Mouse (Mus musculus): ENCODE results near the gene Pcdh15. TPM values are rescaled to one million over a fixed set of nuclear protein-coding genes. Genes with fewer than 3 reads are reported as not detected.
A peak's percentile ranks its signal among the peaks of the same experiment; 100 is the strongest.

Gene Pcdh15
- total RNA-seq, 4 experiments from 2014 or later, result 0.04 to 0.54 (median 0.33) TPM

GRCm38 (mm10) chr10:73379001-73379400 lies 279.9 kb downstream of the Pcdh15 start:
- no peak for DNase-seq (ENCODE audit: low spot score in 2 of 2)

GRCm38 (mm10) chr10:73384003-73384402 lies 284.9 kb downstream of the Pcdh15 start:
- DNase-seq (ENCODE audit: low spot score in 2 of 2), result no peak

GRCm38 (mm10) chr10:73400426-73400825 lies 301.3 kb downstream of the Pcdh15 start:
- no peak for DNase-seq (ENCODE audit: low spot score in 2 of 2)

GRCm38 (mm10) chr10:73425408-73425807 lies 326.3 kb downstream of the Pcdh15 start:
- DNase-seq (ENCODE audit: low spot score in 2 of 2), result no peak

GRCm38 (mm10) chr10:73431345-73431744 lies 332.2 kb downstream of the Pcdh15 start:
- DNase-seq (ENCODE audit: low spot score in 2 of 2), result no peak

- no peak for DNase-seq (ENCODE audit: low spot score in 2 of 2)
Observed at GRCm38 (mm10) chr10:73484082-73484481, 384.9 kb downstream of the Pcdh15 start.

GRCm38 (mm10) chr10:73491654-73492053 lies 392.5 kb downstream of the Pcdh15 start:
- no peak for DNase-seq (ENCODE audit: low spot score in 2 of 2)

- DNase-seq (ENCODE audit: low spot score in 2 of 2), result no peak
Observed at GRCm38 (mm10) chr10:73514846-73515245, 415.7 kb downstream of the Pcdh15 start.

- no peak for DNase-seq (ENCODE audit: low spot score in 2 of 2)
Observed at GRCm38 (mm10) chr10:73515742-73516141, 416.6 kb downstream of the Pcdh15 start.

GRCm38 (mm10) chr10:73519438-73519837 lies 420.3 kb downstream of the Pcdh15 start:
- no peak for DNase-seq (ENCODE audit: low spot score in 2 of 2)

GRCm38 (mm10) chr10:73552831-73553230 lies 453.7 kb downstream of the Pcdh15 start:
- DNase-seq (ENCODE audit: low spot score in 2 of 2), result no peak

- no peak for DNase-seq (ENCODE audit: low spot score in 2 of 2)
Observed at GRCm38 (mm10) chr10:73564216-73564615, 465.1 kb downstream of the Pcdh15 start.

- DNase-seq (ENCODE audit: low spot score in 2 of 2), result no peak
Observed at GRCm38 (mm10) chr10:73574711-73575297, 475.7 kb downstream of the Pcdh15 start.

GRCm38 (mm10) chr10:73667501-73667900 lies 568.4 kb downstream of the Pcdh15 start:
- DNase-seq (ENCODE audit: low spot score in 2 of 2), result no peak

GRCm38 (mm10) chr10:73700519-73701286 lies 601.6 kb downstream of the Pcdh15 start:
- no peak for DNase-seq (ENCODE audit: low spot score in 2 of 2)

GRCm38 (mm10) chr10:73725566-73726240 lies 626.6 kb downstream of the Pcdh15 start:
- no peak for DNase-seq (ENCODE audit: low spot score in 2 of 2)

GRCm38 (mm10) chr10:73733246-73733645 lies 634.1 kb downstream of the Pcdh15 start:
- no peak for DNase-seq (ENCODE audit: low spot score in 2 of 2)

- DNase-seq (ENCODE audit: low spot score in 2 of 2), result no peak
Observed at GRCm38 (mm10) chr10:73749021-73749420, 649.9 kb downstream of the Pcdh15 start.

GRCm38 (mm10) chr10:73753876-73754275 lies 654.7 kb downstream of the Pcdh15 start:
- DNase-seq (ENCODE audit: low spot score in 2 of 2), result no peak

GRCm38 (mm10) chr10:73782945-73783344 lies 683.8 kb downstream of the Pcdh15 start:
- DNase-seq (ENCODE audit: low spot score in 2 of 2), result peak; percentile 3 to 18

- no peak for DNase-seq (ENCODE audit: low spot score in 2 of 2)
Observed at GRCm38 (mm10) chr10:73788163-73788562, 689.0 kb downstream of the Pcdh15 start.

GRCm38 (mm10) chr10:73805069-73805468 lies 705.9 kb downstream of the Pcdh15 start:
- DNase-seq (ENCODE audit: low spot score in 2 of 2), result no peak
